Mouse (Mus musculus): ENCODE measurements around the gene Mef2a.

Mef2a gene

DNA sequence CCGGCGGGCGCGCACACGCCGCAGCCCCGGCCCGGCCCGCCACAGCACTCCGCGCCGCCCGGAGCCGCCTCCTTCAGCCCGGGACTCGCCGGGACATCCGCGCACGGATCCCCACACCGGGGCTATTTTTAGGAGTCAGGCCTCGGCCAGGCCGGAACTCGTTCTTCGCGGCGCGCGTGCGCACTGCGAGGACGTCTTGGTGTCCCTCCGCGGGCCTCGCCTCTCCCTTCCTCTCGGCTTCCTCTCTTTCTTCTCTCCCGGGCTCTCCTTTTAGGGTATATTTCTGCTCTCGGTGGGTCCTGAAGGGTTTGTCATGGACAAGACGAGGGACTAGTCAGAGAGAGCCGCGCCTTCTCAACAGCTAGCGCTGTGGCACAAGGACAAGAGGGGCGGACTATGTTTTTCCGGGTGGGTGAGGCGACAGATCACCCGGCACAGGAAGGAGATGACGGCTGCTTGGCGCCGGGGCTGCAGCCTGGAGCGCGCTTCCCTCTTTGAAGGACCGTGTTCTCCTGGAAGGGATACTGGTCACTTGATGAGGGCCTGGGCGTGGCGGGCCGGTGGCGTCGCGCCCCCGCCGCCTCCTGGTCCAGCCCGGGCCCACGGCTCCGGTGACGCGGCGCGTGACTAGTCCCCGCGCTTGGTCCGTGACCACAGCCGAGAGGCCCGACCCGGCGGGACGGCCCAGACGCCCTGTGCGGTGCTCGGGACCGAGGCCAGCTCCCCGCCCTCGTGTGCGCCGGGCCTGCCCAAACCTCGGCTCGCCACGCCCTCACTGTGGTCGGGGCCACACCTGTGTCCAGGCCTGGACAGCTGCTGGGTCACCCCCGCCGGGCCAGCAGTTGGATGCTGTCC is at the start of gene Mef2a:
Mef2a (minus strand) TSS at position 130 of the 855 bp plus-strand sequence.
- in situ Hi-C loops (cut with MseI, MboI), result no loop called here

- in situ Hi-C loops (cut with MseI, MboI), result no loop called here
These were observed 49.0 kb upstream of the Mef2a start for GRCm38 (mm10) chr7:67421476-67422186.

GRCm38 (mm10) chr7:67421088-67421475 is 48.4 kb upstream of the Mef2a start:
- in situ Hi-C loops (cut with MseI, MboI), result no loop called here

GRCm38 (mm10) chr7:67419591-67420314 is 47.1 kb upstream of the Mef2a start:
- in situ Hi-C loops (cut with MseI, MboI), result no loop called here

GRCm38 (mm10) chr7:67418122-67418521 is 45.5 kb upstream of the Mef2a start:
- in situ Hi-C loops (cut with MseI, MboI), result no loop called here

DNA sequence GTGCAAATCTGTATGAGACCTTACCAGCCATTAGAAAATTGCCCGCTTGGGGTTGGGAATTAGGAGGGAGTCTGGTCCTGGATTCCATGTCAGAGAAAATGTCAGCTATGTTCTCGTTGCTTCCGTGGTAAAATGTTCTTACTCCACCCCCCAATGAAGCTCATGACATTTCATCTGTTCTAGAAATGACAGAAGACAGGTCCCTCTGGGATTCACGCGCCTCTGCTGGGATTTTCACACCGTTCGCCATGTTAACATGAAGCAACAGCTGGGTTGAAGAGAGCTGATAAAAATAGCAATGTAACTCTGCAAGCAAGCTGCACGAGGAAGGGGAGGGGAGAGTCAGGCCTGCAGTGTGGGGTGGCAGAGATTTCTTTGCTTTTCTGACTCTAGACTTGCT is 42.1 kb upstream of the Mef2a start:
- in situ Hi-C loops (cut with MseI, MboI), result no loop called here

DNA sequence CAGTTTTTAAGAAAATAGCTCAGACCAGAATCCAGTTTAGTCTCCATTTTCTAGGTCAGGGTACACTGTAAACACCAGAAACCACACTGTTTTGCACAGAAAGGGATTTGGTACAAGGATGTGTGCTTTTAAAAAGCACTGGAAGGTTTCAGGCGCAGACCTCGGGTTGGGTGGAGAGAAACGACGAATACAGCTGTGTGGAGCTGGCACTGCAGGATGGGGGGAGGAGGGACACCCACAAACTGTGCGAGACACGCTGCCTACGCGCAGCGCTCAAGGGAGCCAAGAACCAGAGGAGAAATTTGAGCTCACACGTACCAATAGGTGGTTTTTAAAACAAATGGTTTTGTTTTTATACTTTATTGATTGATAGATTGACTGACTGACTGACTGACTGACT is 40.0 kb upstream of the Mef2a start:
- in situ Hi-C loops (cut with MseI, MboI), result no loop called here

DNA sequence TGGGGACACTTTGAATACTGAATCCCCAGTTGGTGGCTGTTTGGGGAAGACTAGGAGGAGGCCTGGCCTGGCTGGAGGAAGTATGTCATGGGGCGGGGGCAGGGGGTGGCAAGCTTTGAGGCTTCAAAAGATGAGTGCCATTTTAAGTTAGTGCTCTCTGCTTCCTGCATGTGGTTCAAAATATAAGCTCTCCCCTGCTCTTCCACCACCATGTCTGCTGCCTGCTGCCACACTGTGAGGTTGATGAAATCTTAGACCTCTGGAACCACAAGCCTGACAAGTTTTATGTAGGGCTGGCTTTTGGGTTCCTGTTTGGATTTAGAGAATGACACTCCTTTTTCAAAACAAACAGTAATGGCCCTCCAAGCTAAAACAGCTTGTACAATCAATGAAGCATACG is 34.4 kb upstream of the Mef2a start:
- in situ Hi-C loops (cut with MseI, MboI), result no loop called here

DNA sequence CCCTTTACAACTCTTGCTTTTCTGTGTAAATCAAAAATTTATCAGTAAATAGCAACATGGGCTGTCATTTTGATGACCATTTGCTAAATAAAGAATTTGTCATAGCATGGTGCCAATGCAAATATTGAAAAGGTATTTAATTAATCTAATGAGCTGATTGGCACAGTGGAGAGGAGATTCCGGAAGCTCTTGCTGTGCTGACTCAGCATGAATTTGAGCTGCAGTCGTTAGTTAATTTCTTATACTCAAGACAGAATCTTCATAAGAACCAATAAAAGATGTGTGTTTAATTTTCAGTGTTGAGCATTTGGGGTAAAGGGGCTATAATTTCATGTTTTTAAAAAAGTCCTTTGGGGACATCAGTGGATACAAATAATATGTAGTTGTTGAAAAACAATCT is 31.5 kb upstream of the Mef2a start:
- in situ Hi-C loops (cut with MseI, MboI), result no loop called here

- in situ Hi-C loops (cut with MseI, MboI), result no loop called here
These were observed 29.7 kb upstream of the Mef2a start for GRCm38 (mm10) chr7:67402353-67402752.

- in situ Hi-C loops (cut with MseI, MboI), result no loop called here
These were observed 28.7 kb upstream of the Mef2a start for GRCm38 (mm10) chr7:67401379-67401778.

DNA sequence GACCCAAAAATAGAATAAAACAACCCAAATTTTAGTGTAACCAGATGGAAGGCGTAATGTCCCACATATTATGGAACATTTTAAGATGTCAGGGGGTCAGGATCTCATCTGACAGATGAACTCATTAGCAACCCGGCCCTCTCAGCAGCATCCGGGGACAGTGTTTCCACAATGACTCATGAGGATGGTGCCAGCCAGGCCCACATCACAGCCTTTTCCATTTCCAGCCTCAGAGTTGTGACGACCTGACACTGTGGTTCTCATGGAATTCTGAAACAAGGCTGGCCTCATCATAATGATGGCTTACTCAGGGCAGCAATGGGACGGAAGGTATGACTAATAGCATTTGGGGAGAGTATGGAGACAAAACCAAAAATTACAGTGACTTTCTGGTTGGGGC is 18.1 kb upstream of the Mef2a start:
- in situ Hi-C loops (cut with MseI, MboI), result no loop called here

GRCm38 (mm10) chr7:67390095-67390494 is 17.4 kb upstream of the Mef2a start:
- in situ Hi-C loops (cut with MseI, MboI), result no loop called here

DNA sequence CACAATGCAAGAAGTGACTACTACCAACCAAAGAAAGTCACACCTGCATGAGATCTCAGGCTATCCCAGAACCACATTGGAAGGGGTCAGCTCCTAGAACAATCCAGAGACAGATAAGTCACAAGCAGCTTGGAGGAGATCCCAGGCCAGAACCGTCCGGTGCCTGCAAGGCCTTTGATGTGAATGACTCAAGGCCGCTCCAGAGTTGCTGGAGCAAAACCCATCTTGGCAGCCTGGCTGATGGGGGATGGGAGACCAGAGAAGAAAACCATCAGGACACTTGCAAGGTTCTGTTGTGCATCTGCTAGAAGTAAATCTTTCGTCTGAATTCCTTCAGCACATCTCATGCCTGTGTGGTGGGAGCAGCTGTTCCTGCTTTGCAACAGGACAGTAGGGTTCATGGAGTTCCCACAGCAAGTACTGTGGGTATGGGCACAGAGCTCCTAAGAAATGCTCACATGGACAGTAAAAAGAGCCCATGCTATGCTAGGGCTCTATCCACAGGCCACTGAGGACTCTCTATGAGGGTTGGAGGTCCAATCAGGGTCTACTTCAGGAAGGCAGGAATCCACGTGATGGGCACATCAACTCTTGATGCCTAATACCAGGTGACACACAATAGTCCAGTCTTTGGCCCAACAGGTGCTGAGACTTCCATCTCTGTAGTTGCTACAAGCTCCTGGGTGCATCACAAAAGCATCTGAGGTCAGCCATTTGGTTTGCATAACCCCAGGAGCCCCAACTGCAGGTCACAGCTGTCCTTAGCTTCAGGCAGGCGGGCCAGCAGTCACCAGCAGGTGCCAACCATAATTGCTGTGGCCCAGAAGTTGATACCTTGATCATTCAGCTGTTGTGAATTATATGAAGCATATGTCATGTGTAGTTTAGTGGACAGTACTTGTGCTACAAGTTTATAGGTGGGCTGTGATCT is 12.5 kb upstream of the Mef2a start:
- in situ Hi-C loops (cut with MseI, MboI), result no loop called here

GRCm38 (mm10) chr7:67380174-67381129 is 7.8 kb upstream of the Mef2a start:
- in situ Hi-C loops (cut with MseI, MboI), result no loop called here

DNA sequence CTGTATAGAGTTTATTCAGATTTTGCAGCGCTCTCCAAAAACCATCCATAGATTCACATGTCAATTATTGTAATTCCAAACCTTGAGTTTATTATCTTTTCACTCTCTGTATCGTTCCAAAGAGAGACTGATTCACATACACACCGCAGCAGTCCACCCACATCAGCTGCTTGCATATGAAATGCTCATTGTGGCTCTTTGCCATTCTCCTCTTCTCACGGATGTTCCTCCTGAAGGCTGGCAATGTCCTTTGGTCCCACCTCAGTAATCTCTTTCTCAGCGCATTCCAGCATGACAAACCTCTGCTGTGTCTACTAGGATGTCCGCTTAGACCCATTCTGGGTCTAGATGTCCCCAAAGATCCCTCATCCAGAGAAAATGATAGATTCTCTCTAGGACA is 4.1 kb upstream of the Mef2a start:
- in situ Hi-C loops (cut with MseI, MboI), result no loop called here

DNA sequence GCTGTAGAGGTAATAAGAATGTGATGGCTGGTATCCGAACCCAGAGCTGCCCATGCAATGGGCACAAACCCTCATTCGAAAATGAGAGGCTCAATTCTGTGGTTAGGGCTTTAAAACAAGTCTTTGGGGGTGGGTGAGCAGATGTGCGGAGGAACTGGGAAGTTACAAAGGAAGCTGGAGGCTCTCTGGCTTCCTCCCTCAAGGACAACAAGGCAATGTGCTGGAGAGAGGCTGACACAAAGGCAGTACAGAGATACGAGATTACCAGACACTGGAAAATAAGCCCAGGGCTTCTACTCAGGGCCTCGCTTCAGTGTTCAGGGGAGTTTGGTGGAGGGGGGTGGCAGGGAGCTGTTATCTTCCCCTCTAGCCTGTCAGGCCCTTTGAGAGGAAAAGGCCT is 1.3 kb upstream of the Mef2a start:
- in situ Hi-C loops (cut with MseI, MboI), result no loop called here

- in situ Hi-C loops (cut with MseI, MboI), result no loop called here
These were observed 914 bp upstream of the Mef2a start for GRCm38 (mm10) chr7:67373584-67373960.

DNA sequence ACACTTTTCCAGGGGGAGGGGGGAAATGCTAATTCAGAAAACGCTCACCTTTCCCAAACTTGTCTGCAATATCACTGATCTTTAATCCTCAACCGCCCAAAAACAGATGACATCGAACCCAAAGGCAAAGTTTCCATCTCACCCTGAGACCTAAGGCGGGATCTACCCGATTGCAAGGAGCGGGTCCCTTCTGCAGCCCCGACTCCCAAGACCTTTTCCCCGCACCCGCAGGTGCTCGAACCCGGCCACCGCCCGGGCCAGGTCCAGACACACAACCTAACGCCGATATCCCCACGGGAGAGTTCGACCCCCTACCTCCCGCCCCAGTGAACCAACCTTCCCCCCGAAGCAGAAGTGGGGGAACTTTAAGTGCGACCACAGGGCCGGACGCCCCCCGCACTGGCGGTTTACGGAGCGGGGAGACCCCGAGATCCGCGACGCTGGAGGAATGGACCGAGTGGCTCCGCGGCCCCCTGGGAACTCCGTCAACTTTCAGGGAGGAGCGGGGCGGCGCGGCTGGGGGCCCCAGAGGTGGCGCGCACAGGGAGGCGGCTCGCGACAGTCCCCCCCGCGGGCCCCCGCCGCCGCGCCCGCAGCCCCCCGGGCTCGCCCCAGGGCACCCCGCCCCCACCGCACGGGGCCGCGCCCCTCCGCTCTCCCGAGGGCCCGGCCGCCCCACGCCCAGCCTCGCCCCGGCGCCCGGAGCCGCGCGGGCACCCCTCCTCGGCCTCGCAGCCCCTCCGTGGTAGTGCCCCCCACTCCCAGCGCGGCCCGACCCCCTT is 576 bp downstream of the Mef2a start:
- in situ Hi-C loops (cut with MseI, MboI), result no loop called here
